Mouse (Mus musculus) myocyte (in vitro differentiated cells): ENCODE measurements at regions not wholly inside any gene's neighbourhood (a gene's known extent, or its start where the extent isn't known, plus 50 kb on each side); places are given as distances from the start of the nearest gene placed in this dataset.

ENCODE experiments used
- H3K27me3 ChIP-seq: one replicate; pipeline ENCODE4 v1.6.1; 2011; ENCODE audit not compliant: control insufficient read depth, insufficient read depth, insufficient read length
- H3K36me3 ChIP-seq: one replicate; pipeline ENCODE4 v1.6.1; 2011; ENCODE audit not compliant: control insufficient read depth, insufficient read depth
- H3K4me2 ChIP-seq: one replicate; pipeline ENCODE4 v1.6.1; 2011; ENCODE audit warnings: low read depth, control low read depth
- H3K4me3 ChIP-seq: one replicate; pipeline ENCODE4 v1.5.1; 2011; ENCODE audit warnings: mild to moderate bottlenecking, control low read depth, moderate library complexity
- H3K79me2 ChIP-seq: one replicate; pipeline ENCODE4 v1.6.1; 2011; ENCODE audit not compliant: control insufficient read depth, insufficient read depth
- H3ac ChIP-seq: one replicate; pipeline ENCODE4 v1.6.1; 2011; ENCODE audit not compliant: control insufficient read depth, insufficient read length
- CEBPB ChIP-seq: IDR thresholded peaks from 2 replicates; pipeline ENCODE4 v1.6.1; 2011; ENCODE audit warnings: mild to moderate bottlenecking, moderate library complexity; ENCODE audit not compliant: poor library complexity, insufficient read depth, severe bottlenecking
- E2F4 ChIP-seq: IDR thresholded peaks from one replicate; pipeline ENCODE4 v1.6.1; 2011; ENCODE audit warnings: mild to moderate bottlenecking, control low read depth, moderate library complexity; ENCODE audit not compliant: insufficient read depth
- MAX ChIP-seq: IDR thresholded peaks from one replicate; pipeline ENCODE4 v1.6.1; 2011; ENCODE audit warnings: low read depth, mild to moderate bottlenecking, control low read depth
- MYOD1 ChIP-seq, 3 experiments: IDR thresholded peaks; one replicate each; pipeline ENCODE4 v1.6.1; 2011; ENCODE audit warnings: control low read depth in 2 of 3, low read depth in 2 of 3, mild to moderate bottlenecking in 2 of 3, moderate library complexity in 1 of 3; ENCODE audit not compliant: insufficient read length in 2 of 3, control insufficient read depth in 1 of 3
- MYOG ChIP-seq, 3 experiments: IDR thresholded peaks; one replicate each; pipeline ENCODE4 v1.6.1; 2011; ENCODE audit warnings: control low read depth in 2 of 3, low read depth in 2 of 3, mild to moderate bottlenecking in 2 of 3; ENCODE audit not compliant: insufficient read length in 2 of 3, control insufficient read depth in 1 of 3, insufficient read depth in 1 of 3
- POLR2A ChIP-seq: IDR thresholded peaks from one replicate; pipeline ENCODE4 v1.6.1; 2011; ENCODE audit warnings: low read depth, mild to moderate bottlenecking, control low read depth, moderate library complexity; ENCODE audit not compliant: insufficient read length
- POLR2AphosphoS2 ChIP-seq: IDR thresholded peaks from one replicate; pipeline ENCODE4 v1.6.1; 2011; ENCODE audit warnings: low read depth, control low read depth; ENCODE audit not compliant: insufficient read length
- REST ChIP-seq: IDR thresholded peaks from one replicate; pipeline ENCODE4 v1.6.1; 2011; ENCODE audit warnings: mild to moderate bottlenecking, control low read depth, moderate library complexity; ENCODE audit not compliant: insufficient read depth, insufficient read length
- SRF ChIP-seq: IDR thresholded peaks from one replicate; pipeline ENCODE4 v1.6.1; 2011; ENCODE audit warnings: low read depth; ENCODE audit not compliant: control insufficient read depth, insufficient read length
- TCF12 ChIP-seq: IDR thresholded peaks from one replicate; pipeline ENCODE4 v1.6.1; 2011; ENCODE audit warnings: mild to moderate bottlenecking, control low read depth; ENCODE audit not compliant: poor library complexity, insufficient read depth, severe bottlenecking
- TCF3 ChIP-seq: IDR thresholded peaks from one replicate; pipeline ENCODE4 v1.6.1; 2011; ENCODE audit warnings: low read depth, control low read depth; ENCODE audit not compliant: insufficient read length
- USF1 ChIP-seq: IDR thresholded peaks from one replicate; pipeline ENCODE4 v1.6.1; 2011; ENCODE audit warnings: low read depth, mild to moderate bottlenecking, control low read depth, moderate library complexity

DNA sequence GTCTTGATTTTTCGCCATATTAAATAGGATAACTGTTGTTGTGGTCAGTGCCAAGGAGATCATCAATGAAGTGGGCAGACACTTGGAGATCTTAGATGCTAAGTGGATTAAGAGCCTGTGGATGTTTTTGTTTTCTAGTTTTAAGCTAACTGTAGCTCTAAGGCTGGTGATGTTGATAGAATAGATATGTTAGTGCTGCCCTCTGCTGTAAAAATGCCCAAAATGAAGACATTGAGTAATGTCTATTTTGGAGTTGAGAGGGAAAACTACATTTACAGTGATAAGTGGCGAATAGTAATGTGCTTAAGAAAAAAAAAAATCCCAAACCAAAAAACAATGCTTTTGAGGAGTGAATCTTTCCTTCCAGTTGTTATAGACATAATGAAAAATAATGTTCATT lies 1235.9 kb upstream of the Tacstd2 start:
- Histone ChIP-seq H3K79me2 (no peaks in the 10 kb centered on the region), H3K4me2 (no peak overlapping the region), H3K27me3 (no peaks in the 10 kb centered on the region), H3ac (no peak overlapping the region), H3K36me3 (no peaks in the 10 kb centered on the region), H3K4me3 (no peak overlapping the region)
- TF ChIP-seq POLR2AphosphoS2 (no peak), MYOG (IDR thresholded peaks at IDR 0.05; ENCODE audit: control insufficient read depth in 1 of 3, insufficient read depth in 1 of 3, insufficient read length in 2 of 3, low read depth in 2 of 3) (no peak), E2F4 (no peak), POLR2A (no peak), SRF (no peak), MYOD1 (IDR thresholded peaks at IDR 0.05; ENCODE audit: control insufficient read depth in 1 of 3, insufficient read length in 2 of 3, low read depth in 2 of 3) (no peak), CEBPB (no peak), MAX (no peak), TCF3 (no peak), TCF12 (no peak), REST (no peak), USF1 (no peak)

DNA sequence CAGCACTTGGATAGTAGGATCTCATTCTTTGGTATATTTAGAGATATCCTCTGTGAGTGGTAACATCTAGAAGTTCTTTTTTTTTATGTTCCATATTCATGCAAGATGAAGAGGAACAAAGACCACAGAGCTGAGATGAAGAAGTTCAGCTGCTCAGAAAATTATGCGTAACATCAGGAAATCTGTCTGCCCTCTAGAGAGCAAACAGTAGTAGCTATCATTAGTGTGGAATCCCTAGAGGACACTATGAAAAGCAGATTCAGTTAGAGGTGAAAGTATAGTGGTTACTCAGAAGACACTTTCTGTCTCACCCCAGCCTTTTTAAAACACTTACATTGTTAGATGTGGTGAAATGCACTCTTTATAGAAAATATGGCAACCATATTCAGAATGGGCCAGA lies 1214.9 kb upstream of the Tacstd2 start:
- Histone ChIP-seq H3K27me3 (no peaks in the 10 kb centered on the region), H3K4me2 (no peak overlapping the region), H3ac (no peak overlapping the region), H3K79me2 (no peaks in the 10 kb centered on the region), H3K4me3 (no peak overlapping the region), H3K36me3 (no peaks in the 10 kb centered on the region)
- no peak for TF ChIP-seq MYOD1 (IDR thresholded peaks at IDR 0.05; ENCODE audit: control insufficient read depth in 1 of 3, insufficient read length in 2 of 3, low read depth in 2 of 3)
- no peak for TF ChIP-seq MAX
- TF ChIP-seq MYOG (IDR thresholded peaks at IDR 0.05; ENCODE audit: control insufficient read depth in 1 of 3, insufficient read depth in 1 of 3, insufficient read length in 2 of 3, low read depth in 2 of 3): no peak
- TF ChIP-seq REST: no peak
- TF ChIP-seq POLR2A: no peak
- no peak for TF ChIP-seq POLR2AphosphoS2
- no peak for TF ChIP-seq USF1
- TF ChIP-seq TCF3: no peak
- no peak for TF ChIP-seq E2F4
- TF ChIP-seq CEBPB: no peak
- TF ChIP-seq SRF: no peak
- no peak for TF ChIP-seq TCF12

DNA sequence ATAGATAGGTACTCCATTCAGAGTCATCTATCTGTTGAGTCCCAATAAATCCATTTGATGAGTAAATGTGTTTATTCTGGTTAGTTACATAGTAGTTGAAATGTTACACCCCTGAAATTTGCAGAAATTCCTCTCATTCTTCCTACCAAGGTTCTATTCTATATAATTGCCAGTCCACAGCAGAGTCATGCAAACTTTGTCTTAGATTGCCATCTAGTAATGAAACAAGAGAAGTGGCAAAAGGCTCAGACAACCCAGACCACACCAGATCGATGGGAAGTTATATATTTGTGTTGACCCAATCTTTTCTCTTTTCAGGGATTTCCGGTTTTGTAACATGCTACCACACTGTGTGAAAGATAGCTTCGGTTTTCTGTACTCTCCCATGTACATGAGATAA lies 1214.1 kb upstream of the Tacstd2 start:
- Histone ChIP-seq H3K4me3 (no peak overlapping the region), H3K79me2 (no peaks in the 10 kb centered on the region), H3K36me3 (no peaks in the 10 kb centered on the region), H3ac (no peak overlapping the region), H3K27me3 (no peaks in the 10 kb centered on the region), H3K4me2 (no peak overlapping the region)
- TF ChIP-seq TCF12 (no peak), MYOG (IDR thresholded peaks at IDR 0.05; ENCODE audit: control insufficient read depth in 1 of 3, insufficient read depth in 1 of 3, insufficient read length in 2 of 3, low read depth in 2 of 3) (no peak), USF1 (no peak), MYOD1 (IDR thresholded peaks at IDR 0.05; ENCODE audit: control insufficient read depth in 1 of 3, insufficient read length in 2 of 3, low read depth in 2 of 3) (no peak), POLR2AphosphoS2 (no peak), POLR2A (no peak), REST (no peak), MAX (no peak)

DNA sequence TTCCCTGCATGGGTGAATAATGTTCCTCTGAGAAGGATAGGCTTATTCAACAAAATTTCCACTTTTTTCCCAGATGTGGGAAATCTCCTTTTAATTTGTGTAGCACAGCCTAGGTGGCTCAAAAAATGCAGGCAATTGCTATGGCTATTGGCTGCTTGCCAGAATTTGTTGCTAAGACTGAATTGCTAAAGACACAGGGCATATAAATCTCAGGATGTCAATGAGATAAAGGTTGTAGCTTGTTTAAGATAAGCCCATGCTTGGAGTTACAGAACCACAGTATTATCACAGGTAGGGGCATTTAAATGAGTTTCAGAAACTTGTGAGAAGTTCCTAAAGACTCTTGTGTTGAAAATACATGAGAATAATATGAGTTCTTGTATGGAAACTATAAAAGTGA lies 1203.0 kb upstream of the Tacstd2 start:
- H3K27me3 ChIP-seq: no peaks in the 10 kb centered on the region
- no peak overlapping the region for H3ac ChIP-seq
- H3K36me3 ChIP-seq: no peaks in the 10 kb centered on the region
- no peaks in the 10 kb centered on the region for H3K79me2 ChIP-seq
- H3K4me3 ChIP-seq: no peak overlapping the region
- no peak overlapping the region for H3K4me2 ChIP-seq
- TF ChIP-seq USF1: no peak
- TF ChIP-seq MYOD1 (IDR thresholded peaks at IDR 0.05; ENCODE audit: control insufficient read depth in 1 of 3, insufficient read length in 2 of 3, low read depth in 2 of 3): no peak
- no peak for TF ChIP-seq POLR2A
- TF ChIP-seq E2F4: no peak
- TF ChIP-seq TCF3: no peak
- TF ChIP-seq MYOG (IDR thresholded peaks at IDR 0.05; ENCODE audit: control insufficient read depth in 1 of 3, insufficient read depth in 1 of 3, insufficient read length in 2 of 3, low read depth in 2 of 3): no peak
- TF ChIP-seq REST: no peak
- no peak for TF ChIP-seq POLR2AphosphoS2
- no peak for TF ChIP-seq MAX
- no peak for TF ChIP-seq SRF

DNA sequence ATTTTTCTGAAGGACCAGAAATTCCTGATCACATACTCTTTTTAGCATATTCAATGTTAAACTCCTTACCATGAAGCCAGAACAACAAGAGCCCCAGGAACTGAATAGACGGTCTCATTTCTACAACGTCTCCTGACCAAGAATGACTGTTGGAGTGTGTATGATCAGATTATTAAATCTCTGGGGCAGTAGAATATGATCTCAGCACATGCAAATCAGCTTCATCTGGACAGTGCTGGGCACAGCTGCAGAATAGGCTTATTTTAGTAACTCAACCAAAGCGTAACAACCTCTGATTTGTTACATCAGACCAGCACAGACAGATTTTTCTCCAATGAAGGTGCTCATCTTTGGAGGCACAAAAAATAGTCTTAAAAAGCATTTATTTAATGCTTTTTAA lies 1201.1 kb upstream of the Tacstd2 start:
- no peaks in the 10 kb centered on the region for H3K27me3 ChIP-seq
- TF ChIP-seq MAX: no peak
- TF ChIP-seq USF1: no peak
- no peak for TF ChIP-seq TCF12
- no peak for TF ChIP-seq MYOG (IDR thresholded peaks at IDR 0.05; ENCODE audit: control insufficient read depth in 1 of 3, insufficient read depth in 1 of 3, insufficient read length in 2 of 3, low read depth in 2 of 3)
- TF ChIP-seq E2F4: no peak
- TF ChIP-seq REST: no peak
- no peaks in the 10 kb centered on the region for H3K36me3 ChIP-seq
- no peak overlapping the region for H3ac ChIP-seq
- H3K79me2 ChIP-seq: no peaks in the 10 kb centered on the region
- no peak overlapping the region for H3K4me3 ChIP-seq
- no peak overlapping the region for H3K4me2 ChIP-seq
